Mouse (Mus musculus): ENCODE data around the gene Gper1. TPM values are rescaled to one million over a fixed set of nuclear protein-coding genes. Genes with fewer than 3 reads are reported as not detected.

Gene Gper1
- total RNA-seq, 2 experiments from 2014 or later, result 2.5 to 2.8 TPM

DNA sequence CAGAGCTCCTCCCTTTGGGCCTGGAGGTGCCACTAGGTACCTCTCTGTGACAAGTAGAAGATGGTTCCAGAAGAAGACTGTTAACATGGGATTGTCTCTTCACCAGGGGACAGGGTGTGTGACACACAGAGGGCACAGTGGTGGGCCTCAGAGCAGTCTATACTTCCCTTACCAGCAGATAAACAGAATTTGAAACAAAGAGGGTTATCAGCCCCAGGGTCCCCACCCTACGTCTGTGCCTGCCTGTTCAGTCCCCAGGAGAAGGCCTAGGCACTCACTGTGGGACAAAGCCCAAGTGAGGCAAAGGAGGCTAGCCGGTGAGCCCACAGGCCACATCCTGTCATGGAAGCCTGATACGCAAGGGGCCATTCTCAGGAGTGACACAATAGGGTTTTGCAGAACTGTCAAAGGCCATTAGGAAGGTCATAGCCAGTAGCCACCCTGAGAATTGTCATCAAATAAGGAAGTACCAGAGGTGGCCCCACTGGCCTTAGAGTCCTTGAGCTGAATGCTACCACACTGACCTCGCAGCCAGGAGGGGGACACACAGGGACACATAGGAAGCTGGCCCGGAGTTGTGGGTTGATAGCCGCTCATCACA is 18.1 kb upstream of the Gper1 start, which contains the start of gene C130050O18Rik:
C130050O18Rik (plus strand) TSS at position 480 of the 601 bp plus-strand sequence.
- H3K27ac ChIP-seq, result no peak within 1 kb of the TSS; the same call in 1 of the 2 replicates
- TF ChIP-seq CTCF (IDR thresholded peaks at IDR 0.05), result no peak
- no peak within 1 kb of the TSS for H3K4me3 ChIP-seq
- no peak for DNase-seq (ENCODE audit: extremely low spot score in 1 of 2, low spot score in 2 of 2)
- intact Hi-C loops (cut with DNase I), result loop anchor here (5.0 kb wide), 1 partner anchor 42 kb away; no protein-coding TSS in a partner anchor

DNA sequence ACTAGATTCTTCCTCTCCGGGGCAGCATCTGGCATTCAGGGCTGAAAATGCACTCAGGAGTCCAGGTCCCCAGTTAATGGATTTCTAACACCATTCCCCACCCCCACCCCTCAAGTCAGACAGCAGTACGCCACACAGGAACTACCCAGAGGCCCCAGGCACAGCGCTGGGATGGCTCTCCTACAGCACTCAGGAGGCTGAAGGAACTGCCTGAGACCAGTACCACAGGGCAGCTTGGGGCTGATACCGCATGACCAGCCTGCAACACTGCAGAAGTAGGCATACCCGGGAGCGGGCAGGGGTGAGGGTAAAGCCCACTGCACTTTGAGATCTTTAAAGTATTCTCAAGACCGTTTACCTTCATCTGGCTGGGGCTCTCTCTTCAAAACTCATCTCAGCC is 17.5 kb upstream of the Gper1 start:
- no peak for DNase-seq (ENCODE audit: extremely low spot score in 1 of 2, low spot score in 2 of 2)
- no peak for TF ChIP-seq CTCF (IDR thresholded peaks at IDR 0.05)
- no peak overlapping the region; the same call in 1 of the 2 replicates for H3K27ac ChIP-seq
- H3K4me3 ChIP-seq, result no peak overlapping the region
- intact Hi-C loops (cut with DNase I), result no loop called here

DNA sequence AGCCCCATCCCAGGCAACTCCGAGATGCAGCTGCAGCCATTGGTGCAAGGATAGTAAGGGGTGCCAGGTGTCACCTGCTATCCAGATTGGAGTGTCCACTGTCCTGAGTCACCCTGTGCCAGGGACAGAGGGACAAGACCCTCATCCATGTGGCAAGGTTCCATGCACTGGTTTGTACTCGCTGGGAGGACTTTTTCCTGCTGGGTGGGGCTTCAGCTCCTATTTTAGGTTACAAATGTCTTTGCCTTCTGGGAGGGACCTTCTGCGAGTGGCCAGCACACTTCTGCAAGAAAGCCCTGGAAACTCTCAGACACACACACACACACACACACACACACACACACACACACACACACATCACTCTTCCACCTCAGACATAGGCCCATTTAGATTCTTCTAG is 17.0 kb upstream of the Gper1 start:
- Histone ChIP-seq H3K4me3 (no peak overlapping the region), H3K27ac (no peak overlapping the region; the same call in 1 of the 2 replicates)
- intact Hi-C loops (cut with DNase I), result no loop called here
- TF ChIP-seq CTCF (IDR thresholded peaks at IDR 0.05), result no peak
- DNase-seq (ENCODE audit: extremely low spot score in 1 of 2, low spot score in 2 of 2), result no peak

DNA sequence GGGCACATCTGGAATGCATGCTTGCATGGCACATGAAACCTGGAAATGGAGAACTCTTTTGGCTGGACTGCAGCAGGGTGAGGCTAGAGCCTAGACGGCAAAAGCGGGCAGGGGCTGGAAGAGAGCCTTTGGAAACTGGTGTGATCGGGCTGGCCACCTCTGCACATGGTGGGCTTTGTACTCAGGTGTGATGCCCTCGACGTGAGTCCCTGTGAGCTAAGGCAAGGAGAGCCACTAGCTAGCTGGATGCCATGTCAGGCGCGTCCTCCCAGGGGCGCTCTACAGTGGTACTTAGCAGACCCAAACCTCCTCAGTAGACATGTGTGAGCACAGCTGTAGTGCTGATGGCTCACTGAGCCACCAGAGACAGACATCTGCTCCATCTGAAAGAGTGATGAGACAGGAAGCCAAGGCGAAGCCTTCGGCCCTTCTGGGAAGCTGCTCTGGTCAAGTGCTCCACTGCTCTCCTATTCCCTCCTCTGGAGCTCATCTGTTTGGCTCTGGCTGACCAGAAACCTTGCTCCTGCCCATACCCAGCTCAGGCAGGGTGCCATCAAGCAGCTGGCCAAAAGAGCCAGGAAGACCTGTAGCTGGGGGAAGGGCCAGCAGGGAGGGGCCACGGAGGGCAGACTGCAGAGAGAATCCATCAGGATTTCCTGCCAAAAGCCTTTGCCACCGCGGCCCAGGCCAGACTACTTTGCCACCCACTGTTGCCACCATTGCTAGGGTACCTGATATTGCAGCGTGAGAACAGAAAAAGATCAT is 15.6 kb upstream of the Gper1 start:
- DNase-seq (ENCODE audit: extremely low spot score in 1 of 2, low spot score in 2 of 2), result no peak

DNA sequence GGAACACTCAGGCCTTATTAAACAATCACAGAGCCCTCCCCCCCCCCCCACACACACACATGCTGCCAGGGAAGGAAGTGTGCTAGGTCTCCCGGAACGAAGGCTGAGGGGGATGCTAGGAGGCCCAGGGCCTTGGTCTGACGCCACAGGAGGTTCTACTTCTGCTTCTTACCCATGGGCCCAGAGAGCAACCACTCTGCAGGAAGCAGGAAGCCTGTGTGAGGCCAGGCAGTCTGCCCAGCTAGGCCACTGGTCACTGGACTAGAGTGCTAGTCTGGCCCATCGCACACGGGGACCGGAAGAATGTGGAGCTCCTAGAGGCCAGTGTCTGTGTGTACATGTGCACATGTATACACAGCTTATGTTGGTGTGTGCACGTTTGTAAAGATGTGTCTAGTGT is 14.4 kb upstream of the Gper1 start:
- no peak overlapping the region for H3K4me3 ChIP-seq
- TF ChIP-seq CTCF (IDR thresholded peaks at IDR 0.05), result peak; percentile 1
- intact Hi-C loops (cut with DNase I), result no loop called here
- peak overlapping the region; percentile 11; the same call in 1 of the 2 replicates for H3K27ac ChIP-seq
- DNase-seq (ENCODE audit: extremely low spot score in 1 of 2, low spot score in 2 of 2), result no peak

More for the DNA sequence above, 15.6 kb upstream of the Gper1 start:
- H3K27ac ChIP-seq, result no peak overlapping the region
- TF ChIP-seq CTCF (IDR thresholded peaks at IDR 0.05), result no peak
- intact Hi-C loops (cut with DNase I), result no loop called here
- H3K4me3 ChIP-seq, result no peak overlapping the region

DNA sequence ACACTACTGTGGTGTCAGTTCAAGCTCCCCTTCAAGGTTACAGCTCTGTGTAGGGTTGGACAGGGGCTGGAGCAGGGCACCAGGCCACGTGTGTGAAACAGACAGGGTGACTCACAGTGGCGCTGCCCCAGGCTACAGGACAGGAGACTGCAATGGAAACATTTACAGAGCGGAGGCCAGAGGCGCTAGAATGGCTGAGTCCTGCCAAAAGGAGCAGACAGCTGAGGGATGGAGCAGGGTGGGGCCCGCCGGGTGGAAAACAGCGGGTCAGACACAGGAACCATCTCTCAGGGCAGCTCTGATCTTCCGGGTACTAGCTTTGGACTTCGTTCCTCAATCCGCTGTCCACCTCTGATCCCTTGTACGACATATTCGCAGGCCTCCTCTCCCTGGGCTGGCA is 13.5 kb upstream of the Gper1 start:
- no peak for DNase-seq (ENCODE audit: extremely low spot score in 1 of 2, low spot score in 2 of 2)
- no peak for TF ChIP-seq CTCF (IDR thresholded peaks at IDR 0.05)
- intact Hi-C loops (cut with DNase I), result no loop called here
- Histone ChIP-seq H3K27ac (peak overlapping the region; percentile 53; the same call in 1 of the 2 replicates), H3K4me3 (no peak overlapping the region)

DNA sequence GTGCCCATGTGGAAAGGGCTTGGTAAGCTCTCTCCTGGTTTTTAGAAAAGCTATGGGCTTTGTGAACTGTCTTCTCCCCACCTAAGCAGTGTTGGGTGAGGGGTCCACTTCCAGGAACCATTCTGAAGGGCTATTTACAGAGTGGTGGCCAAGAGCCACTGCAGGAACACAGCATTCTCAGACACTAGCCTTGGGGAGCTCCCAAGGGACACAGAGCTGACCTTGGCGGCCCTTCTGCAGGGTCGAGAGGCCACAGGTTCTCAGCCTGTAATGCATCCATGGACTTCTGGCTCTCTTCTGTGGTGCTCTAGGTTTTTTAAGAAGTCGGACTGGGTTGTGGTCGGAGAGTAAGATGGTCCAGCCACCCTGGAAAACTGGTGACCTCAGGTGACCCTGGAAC is 12.9 kb upstream of the Gper1 start:
- Histone ChIP-seq H3K27ac (no peak overlapping the region; the same call in 1 of the 2 replicates), H3K4me3 (no peak overlapping the region)
- intact Hi-C loops (cut with DNase I), result no loop called here
- DNase-seq (ENCODE audit: extremely low spot score in 1 of 2, low spot score in 2 of 2), result no peak
- no peak for TF ChIP-seq CTCF (IDR thresholded peaks at IDR 0.05)

DNA sequence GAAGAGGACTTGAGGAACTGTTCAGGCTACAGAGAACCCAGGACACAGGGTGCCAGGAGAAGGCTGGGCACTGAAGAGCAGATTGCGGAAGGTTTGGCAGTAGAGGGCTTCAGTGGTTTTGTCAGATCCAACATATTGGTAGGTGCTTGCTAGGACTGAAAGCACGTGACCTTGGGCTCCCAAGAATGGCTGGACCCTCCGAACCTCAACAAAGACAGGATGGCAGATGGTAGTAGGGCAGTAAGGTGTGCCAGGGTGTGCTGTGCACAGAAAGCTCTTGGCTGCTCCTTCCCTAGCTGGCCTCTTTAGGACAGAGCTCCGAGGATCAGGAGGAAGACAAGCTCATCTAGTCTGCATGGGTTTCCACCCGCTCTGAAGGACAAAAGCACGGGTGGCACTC is 11.8 kb upstream of the Gper1 start:
- Histone ChIP-seq H3K27ac (no peak overlapping the region), H3K4me3 (no peak overlapping the region)
- intact Hi-C loops (cut with DNase I), result no loop called here
- no peak for DNase-seq (ENCODE audit: extremely low spot score in 1 of 2, low spot score in 2 of 2)
- TF ChIP-seq CTCF (IDR thresholded peaks at IDR 0.05), result no peak

DNA sequence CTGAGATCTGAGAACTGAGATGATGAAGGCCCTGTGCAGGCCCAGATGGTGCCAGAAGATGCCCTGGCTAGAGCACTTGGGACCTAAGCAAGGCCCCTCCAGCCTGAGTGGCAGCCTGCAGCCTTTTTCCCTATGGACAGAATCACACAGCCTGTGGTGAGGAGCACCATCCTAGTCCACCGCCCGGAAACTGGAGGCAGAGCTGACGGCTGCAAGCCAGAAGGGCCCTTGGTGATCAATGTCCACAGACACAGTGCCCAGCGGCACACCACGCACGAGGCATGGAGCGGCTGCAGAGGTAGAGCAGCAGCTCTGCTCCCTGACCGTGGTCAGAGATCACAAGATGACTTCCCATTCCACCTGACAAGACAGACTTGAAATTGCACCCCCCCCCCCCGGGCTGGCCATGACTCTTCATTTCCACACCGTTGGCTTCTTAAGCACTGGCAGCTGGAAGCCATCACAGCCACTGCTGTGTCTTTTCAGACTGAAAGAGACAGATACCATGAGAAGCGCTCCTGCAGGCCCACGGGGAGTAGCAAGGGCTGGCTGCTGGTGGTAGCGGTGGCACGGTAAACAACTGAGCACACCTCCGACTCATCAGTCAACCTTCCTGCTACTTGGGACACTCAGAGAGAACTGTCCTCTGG is 11.2 kb upstream of the Gper1 start:
- Histone ChIP-seq H3K27ac (no peak overlapping the region), H3K4me3 (no peak overlapping the region)
- no peak for DNase-seq (ENCODE audit: extremely low spot score in 1 of 2, low spot score in 2 of 2)
- intact Hi-C loops (cut with DNase I), result no loop called here
- no peak for TF ChIP-seq CTCF (IDR thresholded peaks at IDR 0.05)

DNA sequence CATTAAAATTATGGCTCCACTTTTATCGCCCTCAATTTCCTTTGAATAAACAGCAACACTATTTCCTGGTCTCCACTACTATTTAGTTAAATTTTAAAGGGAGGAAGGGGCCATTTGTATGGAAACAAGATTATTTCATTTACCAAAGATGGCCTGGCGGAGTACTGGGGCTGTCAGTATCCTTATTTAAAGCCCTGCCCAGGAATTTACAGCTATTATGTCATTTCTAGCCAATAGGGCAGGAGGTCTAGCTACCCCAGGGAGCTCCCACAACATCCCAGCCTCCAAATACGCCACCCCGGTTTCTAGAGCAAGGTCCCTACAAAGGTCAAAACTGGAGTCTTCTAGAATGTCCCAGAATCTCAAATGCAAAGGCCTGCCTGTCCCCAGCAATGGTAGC is 9.4 kb upstream of the Gper1 start:
- TF ChIP-seq CTCF (IDR thresholded peaks at IDR 0.05), result no peak
- no peak for DNase-seq (ENCODE audit: extremely low spot score in 1 of 2, low spot score in 2 of 2)

DNA sequence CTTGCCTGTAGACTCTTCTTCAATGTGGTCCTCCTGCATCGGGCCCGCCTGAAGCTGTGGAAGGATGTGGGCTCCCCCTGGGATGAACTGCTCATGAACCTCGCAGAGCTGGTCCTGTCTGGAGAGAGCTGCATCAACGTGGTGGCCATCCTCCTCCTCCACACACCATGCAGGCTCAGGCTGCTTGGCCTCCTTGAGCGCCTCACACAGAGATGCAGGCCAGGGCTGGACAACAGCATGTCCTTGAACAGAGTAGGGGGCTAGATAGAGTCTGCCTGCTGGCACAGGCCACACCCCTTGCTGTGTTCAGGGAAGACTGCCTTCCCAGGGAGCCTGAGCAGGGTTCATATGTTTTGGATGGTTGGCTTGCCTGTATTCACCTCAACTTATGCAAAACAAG is 8.0 kb upstream of the Gper1 start:
- no peak for TF ChIP-seq CTCF (IDR thresholded peaks at IDR 0.05)
- intact Hi-C loops (cut with DNase I), result no loop called here
- no peak overlapping the region for H3K27ac ChIP-seq
- no peak for DNase-seq (ENCODE audit: extremely low spot score in 1 of 2, low spot score in 2 of 2)
- H3K4me3 ChIP-seq, result no peak overlapping the region

More for the DNA sequence above, 9.4 kb upstream of the Gper1 start:
- intact Hi-C loops (cut with DNase I), result no loop called here
- Histone ChIP-seq H3K4me3 (no peak overlapping the region), H3K27ac (no peak overlapping the region)

DNA sequence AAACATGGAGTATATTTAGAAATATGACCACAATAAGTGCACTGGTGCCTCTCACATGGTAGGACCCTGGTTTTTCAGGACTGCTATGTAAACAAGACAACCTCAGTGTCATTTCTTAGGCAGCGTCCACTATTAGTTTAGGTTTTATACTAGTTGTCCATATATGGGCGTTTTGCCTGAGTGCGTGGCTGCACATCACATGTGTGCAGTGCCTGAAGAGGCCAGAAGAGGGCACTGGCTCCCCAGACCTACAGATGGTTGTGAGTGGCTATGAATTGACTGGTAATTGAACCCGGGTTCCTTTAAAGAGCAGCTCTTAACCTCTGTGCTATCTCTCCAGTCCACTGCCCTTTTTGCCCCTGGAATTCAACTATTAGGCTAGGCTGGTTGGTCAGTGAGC is 6.0 kb upstream of the Gper1 start:
- Histone ChIP-seq H3K27ac (no peak overlapping the region), H3K4me3 (no peak overlapping the region)
- intact Hi-C loops (cut with DNase I), result no loop called here
- DNase-seq (ENCODE audit: extremely low spot score in 1 of 2, low spot score in 2 of 2), result no peak
- TF ChIP-seq CTCF (IDR thresholded peaks at IDR 0.05), result peak; percentile 37

All from left cerebral cortex, adult 2 months (tissue).